Mouse (Mus musculus) yolk sac, embryonic 10.5 days (tissue): ENCODE measurements at regions not wholly inside any gene's neighbourhood (a gene's known extent, or its start where the extent isn't known, plus 50 kb on each side); places are given as distances from the start of the nearest gene placed in this dataset.
A peak's percentile ranks its signal among the peaks of the same experiment; 100 is the strongest.

ENCODE experiments used
- DNase-seq: peaks from one replicate; pipeline ENCODE4 v3.0.0-alpha.2; 2017; ENCODE audit warnings: low spot score

GRCm38 (mm10) chr1:167905424-167905823 is 216.4 kb downstream of the Lmx1a start:
- DNase-seq = no peak

DNA sequence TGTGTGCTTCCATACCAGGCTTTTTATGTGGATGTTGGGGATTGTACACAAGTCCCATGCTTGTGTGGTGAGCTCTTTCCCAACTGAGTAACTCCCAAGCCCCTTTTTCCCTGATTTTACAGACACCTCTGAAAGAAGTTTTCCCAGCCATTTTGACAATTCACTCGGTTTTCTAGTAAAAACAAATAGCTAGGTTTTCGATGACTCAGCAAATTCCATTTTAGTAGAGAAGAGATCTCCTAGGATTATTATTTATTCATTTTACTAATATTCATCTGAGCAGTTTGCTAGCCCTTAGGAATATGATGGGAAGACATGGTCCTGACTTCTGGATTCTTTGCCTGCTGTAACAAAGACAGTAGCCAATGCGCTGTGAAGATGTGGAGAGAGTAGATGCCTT is 223.0 kb downstream of the Lmx1a start:
- DNase-seq = no peak

- DNase-seq = peak; percentile 49
Observed at GRCm38 (mm10) chr1:167914982-167915561, 226.0 kb downstream of the Lmx1a start.

DNA sequence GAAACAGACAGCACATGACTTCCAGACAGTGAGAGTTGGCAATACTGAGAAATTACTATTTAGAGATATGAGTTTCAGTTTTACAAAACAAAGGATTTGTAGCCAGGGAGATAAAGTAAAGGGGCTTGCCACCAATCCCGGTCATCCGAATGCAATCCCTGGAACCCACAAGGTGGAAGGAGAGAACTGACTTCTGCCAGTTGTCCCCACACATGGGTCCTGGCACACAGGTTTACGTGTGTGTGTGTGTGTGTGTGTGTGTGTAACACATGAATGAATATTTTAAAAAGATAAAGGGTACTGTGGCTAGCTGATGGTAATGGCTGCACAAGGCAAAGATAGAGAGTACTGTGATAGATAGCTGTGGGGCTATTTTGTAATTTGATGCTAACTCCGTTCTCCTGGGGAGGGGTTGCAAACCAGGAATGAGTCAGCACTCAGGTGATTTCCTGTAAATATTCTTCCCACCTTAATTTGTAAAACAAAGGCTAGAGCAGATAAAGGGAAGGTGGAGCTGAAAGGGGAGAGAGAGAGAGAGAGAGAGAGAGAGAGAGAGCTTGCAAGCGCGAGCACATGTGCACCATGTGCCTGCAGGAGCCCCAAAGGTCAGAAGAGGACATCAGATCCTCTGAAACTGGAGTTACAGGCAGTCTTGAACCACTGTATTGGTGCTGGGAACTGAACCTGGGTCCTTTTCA is 226.7 kb downstream of the Lmx1a start:
- DNase-seq = no peak

GRCm38 (mm10) chr1:167922917-167923316 is 233.9 kb downstream of the Lmx1a start:
- no peak for DNase-seq

GRCm38 (mm10) chr1:167928060-167928467 is 239.0 kb downstream of the Lmx1a start:
- DNase-seq = no peak

GRCm38 (mm10) chr1:167929729-167930341 is 240.8 kb downstream of the Lmx1a start:
- peak; percentile 6 for DNase-seq

DNA sequence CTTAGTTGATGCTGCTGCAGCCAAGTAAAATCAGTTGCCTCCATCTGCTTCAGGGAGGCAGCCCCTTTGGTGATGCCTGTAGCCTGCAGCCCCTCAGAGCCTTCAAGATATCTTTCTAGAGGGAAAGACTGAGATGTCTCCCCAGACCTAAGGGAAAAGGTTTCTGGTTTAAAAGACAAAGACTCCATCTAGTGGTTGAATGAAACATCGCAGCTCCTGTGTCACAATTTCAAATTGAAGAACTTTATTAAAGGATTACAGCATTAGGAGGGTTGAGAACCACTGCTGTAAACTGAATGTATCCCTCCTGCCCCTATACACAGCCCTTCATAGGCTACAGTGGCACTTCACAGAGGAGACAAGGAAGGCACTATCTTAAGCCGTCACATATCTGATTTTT is 243.1 kb downstream of the Lmx1a start:
- DNase-seq = no peak

- DNase-seq = no peak
Observed at GRCm38 (mm10) chr1:167936726-167937125, 247.7 kb downstream of the Lmx1a start.

DNA sequence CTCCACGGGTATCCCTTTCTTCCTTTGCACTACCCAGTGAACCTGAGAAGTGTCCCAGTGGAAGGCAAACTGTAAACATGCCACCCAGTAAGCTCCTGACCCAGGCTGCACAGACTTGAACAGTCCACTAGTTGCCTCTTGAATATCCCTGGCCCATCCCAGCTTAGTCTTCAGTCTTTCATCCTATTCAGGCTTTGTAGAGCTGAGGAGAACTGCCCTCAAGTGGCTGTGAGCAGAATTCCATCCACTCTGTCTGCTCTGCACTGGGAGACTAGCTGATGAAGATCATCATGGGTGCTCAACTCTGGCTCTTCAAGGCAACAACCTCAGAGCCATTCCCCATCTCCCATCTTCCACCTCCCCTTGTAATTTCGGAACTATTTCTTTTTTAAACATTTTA is 249.1 kb downstream of the Lmx1a start:
- DNase-seq = no peak

DNA sequence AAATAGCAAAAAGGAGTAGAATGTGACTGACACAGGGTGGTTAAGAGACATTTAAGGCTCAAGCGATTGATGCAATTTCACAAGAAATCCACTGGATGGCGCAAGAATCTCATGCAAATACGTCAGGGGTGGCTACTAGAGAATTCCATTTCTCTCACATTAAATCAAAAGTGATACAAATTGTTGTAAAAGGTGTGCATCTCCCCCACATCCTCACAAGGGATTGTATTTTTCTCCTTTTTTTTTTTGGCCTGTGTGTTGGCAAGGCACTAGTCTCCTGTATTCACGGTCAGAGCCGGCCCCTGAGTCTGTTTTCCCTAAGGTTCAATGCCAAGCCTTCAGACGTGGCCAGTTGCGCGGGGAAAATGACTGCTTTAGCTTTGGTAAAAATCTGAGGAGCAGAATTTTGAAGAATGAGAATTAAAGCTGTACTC is 253.0 kb downstream of the Lmx1a start:
- no peak for DNase-seq

- DNase-seq = no peak
Observed at GRCm38 (mm10) chr1:167943121-167943520, 254.1 kb downstream of the Lmx1a start.

GRCm38 (mm10) chr1:167945615-167946252 is 256.7 kb downstream of the Lmx1a start:
- no peak for DNase-seq

GRCm38 (mm10) chr1:167947866-167948265 is 258.8 kb downstream of the Lmx1a start:
- DNase-seq = no peak

- DNase-seq = no peak
Observed at GRCm38 (mm10) chr1:167951717-167952116, 262.7 kb downstream of the Lmx1a start.

DNA sequence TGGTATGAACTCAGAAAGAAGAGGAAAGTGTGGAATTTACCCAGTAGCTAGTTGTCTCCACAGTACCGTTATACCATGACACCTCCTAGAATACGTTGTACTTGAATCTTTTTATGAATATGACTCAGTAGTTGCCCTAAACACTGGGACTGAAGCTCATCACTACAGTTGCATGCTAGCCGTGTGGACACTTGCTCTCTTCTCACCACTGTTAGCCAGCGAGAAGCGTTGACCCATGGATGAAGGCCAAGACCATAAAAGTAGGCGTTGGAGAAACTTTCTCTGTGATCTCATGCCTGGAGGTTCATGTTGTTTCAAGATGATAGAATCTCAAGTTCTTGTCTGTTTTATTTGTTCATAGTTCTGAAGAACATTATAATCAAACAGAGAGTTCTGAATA is 269.5 kb downstream of the Lmx1a start:
- no peak for DNase-seq

DNA sequence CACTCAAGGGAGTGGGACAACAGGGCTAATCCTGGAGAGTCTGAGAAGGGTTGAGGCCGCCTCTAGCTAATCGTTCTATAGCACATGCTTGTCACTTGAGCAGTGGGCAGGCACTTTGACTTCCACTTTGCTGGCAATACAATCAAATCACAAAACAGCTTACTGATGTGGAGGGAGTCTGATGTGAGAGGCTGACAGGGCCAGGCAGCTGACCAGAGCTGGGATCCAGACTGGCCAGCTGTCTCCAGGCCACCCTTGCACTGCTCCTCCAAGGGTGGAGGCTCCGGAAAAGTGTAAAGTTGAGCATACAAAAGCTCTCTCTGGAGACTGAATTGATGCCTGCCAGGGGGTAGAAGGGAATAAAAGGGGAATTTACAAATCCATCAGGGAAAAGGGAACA is 280.5 kb downstream of the Lmx1a start:
- DNase-seq = no peak

GRCm38 (mm10) chr1:167969985-167970384 is 280.9 kb downstream of the Lmx1a start:
- DNase-seq = no peak

DNA sequence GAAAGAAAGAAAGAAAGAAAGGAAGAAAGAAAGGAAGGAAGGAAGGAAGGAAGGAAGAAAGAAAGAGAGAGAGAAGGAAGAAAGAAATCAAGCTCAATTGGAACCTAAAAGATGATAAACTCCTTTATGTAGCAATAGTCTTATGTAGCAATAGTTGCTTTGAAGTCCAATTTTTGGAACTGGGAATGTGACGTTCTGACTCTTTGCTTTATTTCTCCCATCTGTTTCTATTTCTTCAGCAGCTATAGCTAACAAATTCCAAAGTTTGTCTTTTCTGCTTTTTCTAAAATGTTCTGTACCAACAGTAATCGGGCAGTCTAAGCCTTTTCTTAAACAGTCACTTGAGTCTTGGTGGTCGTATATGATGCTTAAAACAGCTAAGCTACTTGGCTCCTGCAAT is 287.7 kb downstream of the Lmx1a start:
- DNase-seq = no peak

DNA sequence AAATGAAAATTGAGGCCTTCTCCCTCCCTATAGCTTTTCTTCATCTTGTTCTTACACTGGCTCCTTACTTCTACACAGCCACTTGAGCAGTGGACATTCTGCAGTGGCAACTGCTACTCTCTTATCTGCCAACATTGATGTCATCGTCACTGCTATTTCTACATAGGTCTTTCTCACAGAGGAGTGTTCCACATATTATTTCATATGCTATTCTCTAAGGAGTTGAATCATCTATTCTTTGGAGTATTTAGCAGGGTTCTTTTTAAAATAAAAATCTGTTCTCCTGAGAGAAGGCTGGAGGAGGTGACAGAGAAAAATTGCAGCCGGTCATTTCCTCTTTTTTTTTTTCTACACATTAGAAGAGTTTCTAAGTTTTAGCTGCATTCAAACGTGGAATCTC is 290.1 kb downstream of the Lmx1a start:
- DNase-seq = no peak

GRCm38 (mm10) chr1:167979588-167979987 is 290.6 kb downstream of the Lmx1a start:
- DNase-seq = no peak

- DNase-seq = no peak
Observed at GRCm38 (mm10) chr1:167981292-167981691, 292.3 kb downstream of the Lmx1a start.

GRCm38 (mm10) chr1:168007456-168007855 is 318.4 kb downstream of the Lmx1a start:
- DNase-seq = no peak
